Mouse (Mus musculus) liver, embryonic 14 days (tissue): ENCODE data around the gene Zfp157. TPM values are rescaled to one million over a fixed set of nuclear protein-coding genes. Genes with fewer than 3 reads are reported as not detected.

Source experiments
- polyA plus RNA-seq: library from polyadenylated mRNA; depleted of rRNA; stranded (reverse); fragments of >200 nt; gene quantifications from 2 replicates; pipeline ENCODE4 v1.2.3, GENCODE M21; 2012; rRNA removed

Gene Zfp157
- 2.2 and 2.4 TPM in 2 replicates for polyA plus RNA-seq

GRCm38 (mm10) chr5:138441286-138442194, at the start of gene Zfp157:
Gene Zfp157, plus strand, starts transcription at chr5:138441468.

Other genes starting within 250 kb of the Zfp157 start
- gene Mblac1, start 247.2 kb upstream of the Zfp157 start, polyA plus RNA-seq: 1.9 TPM in 2 replicates
- gene Nxpe5, start 215.6 kb upstream of the Zfp157 start, polyA plus RNA-seq: 0.07 and 0.16 TPM in 2 replicates
- gene Lamtor4, start 186.0 kb upstream of the Zfp157 start, polyA plus RNA-seq: 34.9 and 35.6 TPM in 2 replicates
- gene BC037034, start 177.4 kb upstream of the Zfp157 start, polyA plus RNA-seq: 19.6 and 21.8 TPM in 2 replicates
- gene Gal3st4, start 168.6 kb upstream of the Zfp157 start, polyA plus RNA-seq: 0.02 TPM in 1 of 2 replicates, not detected in the other
- 0.02 TPM in 1 of 2 replicates, not detected in the other for gene Gm43720, start 161.5 kb upstream of the Zfp157 start, polyA plus RNA-seq
- 1.4 and 2.2 TPM in 2 replicates for gene Gpc2, start 161.5 kb upstream of the Zfp157 start, polyA plus RNA-seq
- 2.3 and 4.1 TPM in 2 replicates for gene Stag3, start 161.2 kb upstream of the Zfp157 start, polyA plus RNA-seq
- gene Pvrig, start 99.5 kb upstream of the Zfp157 start, polyA plus RNA-seq: 0.26 and 0.29 TPM in 2 replicates
- not detected in 2 replicates for gene 1700123K08Rik, start 123.2 kb downstream of the Zfp157 start, polyA plus RNA-seq
- gene Zfp68, start 178.3 kb downstream of the Zfp157 start, polyA plus RNA-seq: 5.7 and 5.9 TPM in 2 replicates
- 2.7 and 2.8 TPM in 2 replicates for gene A430033K04Rik, start 181.4 kb downstream of the Zfp157 start, polyA plus RNA-seq